Mouse (Mus musculus): ENCODE measurements around the gene Grm4. TPM values are rescaled to one million over a fixed set of nuclear protein-coding genes. Genes with fewer than 3 reads are reported as not detected.

Gene Grm4
- total and polyA plus RNA-seq, 3 experiments, result 0.06 TPM; not detected in 2

GRCm38 (mm10) chr17:27534718-27535117 is 13.5 kb upstream of the Grm4 start (continued):
- TF ChIP-seq MAZ (IDR thresholded peaks at IDR 0.05; ENCODE audit: low read depth, low read length), result no peak
- TF ChIP-seq UBTF (IDR thresholded peaks at IDR 0.05; ENCODE audit: borderline replicate concordance, insufficient read depth, low read depth, low read length), result no peak
- TF ChIP-seq SIN3A (IDR thresholded peaks at IDR 0.05; ENCODE audit: low read length), result peak; percentile 66; the same call in 1 of the 2 replicates
- no peak for TF ChIP-seq POLR2A (IDR thresholded peaks at IDR 0.05; ENCODE audit: control insufficient read depth in 1 of 2, insufficient read depth in 1 of 2, low read depth in 1 of 2, low read length in 2 of 2, poor library complexity in 1 of 2)
- no peak for TF ChIP-seq MYB (IDR thresholded peaks at IDR 0.05; ENCODE audit: low read depth, low read length)
- no peak for TF ChIP-seq POLR2AphosphoS5 (IDR thresholded peaks at IDR 0.05; ENCODE audit: borderline replicate concordance, low read depth, low read length)
- no peak for TF ChIP-seq MEF2A (IDR thresholded peaks at IDR 0.05; ENCODE audit: extremely low read depth, insufficient replicate concordance, low read depth, low read length, poor library complexity, severe bottlenecking)
- no peak for TF ChIP-seq ZNF384 (IDR thresholded peaks at IDR 0.05; ENCODE audit: low read depth, low read length)
- no peak for TF ChIP-seq POLR2AphosphoS2 (IDR thresholded peaks at IDR 0.05; ENCODE audit: low read length)
- no peak for TF ChIP-seq CHD1 (IDR thresholded peaks at IDR 0.05; ENCODE audit: low read depth, low read length)
- TF ChIP-seq TBP (IDR thresholded peaks at IDR 0.05; ENCODE audit: low read depth, low read length), result 0 out of 2 replicates have a peak, but pooled peaks have one; percentile 24
- no peak for TF ChIP-seq JUND (IDR thresholded peaks at IDR 0.05; ENCODE audit: low read depth, low read length)
- TF ChIP-seq GATA1 (IDR thresholded peaks at IDR 0.05; ENCODE audit: low read depth, low read length), result no peak
- 0 out of 2 replicates have a peak, but pooled peaks have one; percentile 40 for TF ChIP-seq HCFC1 (IDR thresholded peaks at IDR 0.05; ENCODE audit: low read depth, low read length)
- no peak for TF ChIP-seq GABPA (IDR thresholded peaks at IDR 0.05; ENCODE audit: low read depth, low read length)
- peak; percentile 71 for TF ChIP-seq MAX (IDR thresholded peaks at IDR 0.05; ENCODE audit: low read length)
- no peak for TF ChIP-seq ZKSCAN1 (IDR thresholded peaks at IDR 0.05; ENCODE audit: low read depth, low read length)
- peak; percentile 96 for TF ChIP-seq SMC3 (IDR thresholded peaks at IDR 0.05; ENCODE audit: low read depth, low read length)
- TF ChIP-seq RCOR1 (IDR thresholded peaks at IDR 0.05; ENCODE audit: low read depth, low read length), result peak; percentile 42; the same call in 1 of the 2 replicates
- peak; percentile 49 for TF ChIP-seq BHLHE40 (IDR thresholded peaks at IDR 0.05; ENCODE audit: borderline replicate concordance, low read depth, low read length)

DNA sequence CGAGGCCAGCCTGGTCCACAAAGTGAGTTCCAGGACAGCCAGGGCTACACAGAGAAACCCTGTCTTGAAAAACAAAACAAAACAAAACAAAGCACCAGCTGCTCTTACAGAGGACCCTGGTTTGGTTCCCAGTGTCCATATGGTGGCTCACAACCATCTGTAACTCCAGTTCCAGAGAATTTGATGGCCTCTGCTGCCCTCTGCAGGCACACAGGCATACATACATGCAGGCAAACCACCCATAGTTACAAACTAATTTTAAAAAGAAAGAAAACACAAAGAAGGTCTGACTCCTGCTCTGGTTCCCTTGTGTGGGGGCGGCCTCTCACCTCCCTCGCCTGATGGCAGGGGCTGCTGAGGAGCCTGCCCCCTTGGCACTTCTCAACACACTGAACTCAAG is 12.2 kb upstream of the Grm4 start:
- Histone ChIP-seq H3K79me2 (ENCODE audit: control insufficient read depth, insufficient read depth, low read length, poor library complexity) (no peaks in the 10 kb centered on the region), H3K9me3 (replicated peaks; ENCODE audit: insufficient read depth, low read length) (no peaks in the 10 kb centered on the region), H3K4me1 (ENCODE audit: control insufficient read depth in 1 of 2, insufficient read depth in 2 of 2, low read length in 2 of 2) (no peaks in the 10 kb centered on the region), H3K36me3 (ENCODE audit: control insufficient read depth in 1 of 2, insufficient read depth in 2 of 2, low read length in 2 of 2) (no peaks in the 10 kb centered on the region), H3K4me3 (ENCODE audit: control insufficient read depth in 1 of 2, insufficient read depth in 1 of 2, low read depth in 2 of 2, low read length in 2 of 2) (no peak overlapping the region), H3K9ac (ENCODE audit: control insufficient read depth, low read depth, low read length, poor library complexity, severe bottlenecking) (no peak overlapping the region), H3K27me3 (ENCODE audit: control insufficient read depth in 1 of 2, insufficient read depth in 2 of 2, low read length in 2 of 2) (no peaks in the 10 kb centered on the region), H3K27ac (ENCODE audit: control insufficient read depth, low read depth, low read length) (no peak overlapping the region)
- peak; percentile 62 for DNase-seq (ENCODE audit: low read depth, low spot score)
- TF ChIP-seq ZC3H11A (IDR thresholded peaks at IDR 0.05; ENCODE audit: low read depth, low read length) (peak; percentile 42), MAZ (IDR thresholded peaks at IDR 0.05; ENCODE audit: low read depth, low read length) (no peak), TCF12 (IDR thresholded peaks at IDR 0.05; ENCODE audit: low read depth, low read length) (no peak), SMC3 (IDR thresholded peaks at IDR 0.05; ENCODE audit: low read depth, low read length) (peak; percentile 37), JUND (IDR thresholded peaks at IDR 0.05; ENCODE audit: low read depth, low read length) (no peak), MYC (IDR thresholded peaks at IDR 0.05; ENCODE audit: low read depth, low read length) (no peak), CTCF (IDR thresholded peaks at IDR 0.05 in 2 of 3, conservative IDR thresholded peaks at IDR 0.05 in 1 of 3; ENCODE audit: control insufficient read depth in 1 of 3, insufficient read depth in 1 of 3, low read depth in 2 of 3, low read length in 3 of 3, poor library complexity in 1 of 3, severe bottlenecking in 1 of 3) (peak; percentile 35 to 67 (median 59)), ZNF384 (IDR thresholded peaks at IDR 0.05; ENCODE audit: low read depth, low read length) (no peak), EP300 (IDR thresholded peaks at IDR 0.05; ENCODE audit: low read depth in 1 of 2, low read length in 2 of 2) (no peak), E2F4 (IDR thresholded peaks at IDR 0.05; ENCODE audit: borderline replicate concordance, low read depth, low read length) (no peak), RAD21 (IDR thresholded peaks at IDR 0.05; ENCODE audit: low read depth, low read length) (peak; percentile 68), ELF1 (IDR thresholded peaks at IDR 0.05; ENCODE audit: low read depth, low read length) (no peak), MEF2A (IDR thresholded peaks at IDR 0.05; ENCODE audit: extremely low read depth, insufficient replicate concordance, low read depth, low read length, poor library complexity, severe bottlenecking) (no peak), MAFK (IDR thresholded peaks at IDR 0.05; ENCODE audit: borderline replicate concordance, low read depth, low read length) (no peak), UBTF (IDR thresholded peaks at IDR 0.05; ENCODE audit: borderline replicate concordance, insufficient read depth, low read depth, low read length) (no peak), ETS1 (IDR thresholded peaks at IDR 0.05; ENCODE audit: low read depth, low read length) (no peak), GATA1 (IDR thresholded peaks at IDR 0.05; ENCODE audit: low read depth, low read length) (no peak), MYB (IDR thresholded peaks at IDR 0.05; ENCODE audit: low read depth, low read length) (no peak), KAT2A (conservative IDR thresholded peaks at IDR 0.05; ENCODE audit: low read depth, low read length) (no peak), GABPA (IDR thresholded peaks at IDR 0.05; ENCODE audit: low read depth, low read length) (no peak), CHD1 (IDR thresholded peaks at IDR 0.05; ENCODE audit: low read depth, low read length) (no peak), BHLHE40 (IDR thresholded peaks at IDR 0.05; ENCODE audit: borderline replicate concordance, low read depth, low read length) (no peak), USF2 (IDR thresholded peaks at IDR 0.05; ENCODE audit: borderline replicate concordance in 1 of 2, insufficient read depth in 1 of 2, low read depth in 1 of 2, low read length in 2 of 2) (no peak), ZMIZ1 (IDR thresholded peaks at IDR 0.05; ENCODE audit: low read depth, low read length) (no peak)
